Mouse (Mus musculus): Measurements from ENCODE around the gene Pcgf2. TPM values are rescaled to one million over a fixed set of nuclear protein-coding genes. Genes with fewer than 3 reads are reported as not detected.

The Pcgf2 gene
- total and polyA plus RNA-seq, 2 experiments from 2014 or later = 1.1 to 7.1 TPM

GRCm38 (mm10) chr11:97728730-97729129 lies 28.4 kb upstream of the Pcgf2 start:
- TF ChIP-seq CTCF (IDR thresholded peaks at IDR 0.05; ENCODE audit: low read depth) (no peak), EP300 (IDR thresholded peaks at IDR 0.05; ENCODE audit: low read depth) (no peak)
- no peak overlapping the region for H3K4me3 ChIP-seq (ENCODE audit: low read depth, low read length)
- ATAC-seq (ENCODE audit: insufficient read depth, low read depth) = no peak
- H3K9me3 ChIP-seq (replicated peaks; ENCODE audit: control insufficient read depth, low read length) = no peaks in the 10 kb centered on the region
- H3K27me3 ChIP-seq (ENCODE audit: control insufficient read depth, insufficient read depth, low read length) = no peaks in the 10 kb centered on the region
- no peak overlapping the region; the same call in 1 of the 2 replicates for H3K27ac ChIP-seq (ENCODE audit: low read depth)
- peaks cover 68% of the 10 kb centered on the region for H3K36me3 ChIP-seq (replicated peaks; ENCODE audit: control insufficient read depth, insufficient read depth, low read length)
- no peaks in the 10 kb centered on the region for H3K4me1 ChIP-seq (ENCODE audit: control insufficient read depth, insufficient read depth)
- no peak overlapping the region for H3K4me2 ChIP-seq (ENCODE audit: low read depth, low read length)
- H3K9ac ChIP-seq (replicated peaks; ENCODE audit: low read depth, low read length) = no peak overlapping the region
- 81% methylated on average over 7 of the region's 7 CpGs for WGBS
- no peak for DNase-seq (ENCODE audit: low spot score)

- peaks cover 72% of the 10 kb centered on the region for H3K36me3 ChIP-seq (replicated peaks; ENCODE audit: control insufficient read depth, insufficient read depth, low read length)
- no peak overlapping the region for H3K9ac ChIP-seq (replicated peaks; ENCODE audit: low read depth, low read length)
- no peaks in the 10 kb centered on the region for H3K27me3 ChIP-seq (ENCODE audit: control insufficient read depth, insufficient read depth, low read length)
- TF ChIP-seq CTCF (IDR thresholded peaks at IDR 0.05; ENCODE audit: low read depth) (no peak), EP300 (IDR thresholded peaks at IDR 0.05; ENCODE audit: low read depth) (no peak)
- H3K4me1 ChIP-seq (ENCODE audit: control insufficient read depth, insufficient read depth) = no peaks in the 10 kb centered on the region
- no peak overlapping the region for H3K4me2 ChIP-seq (ENCODE audit: low read depth, low read length)
- H3K27ac ChIP-seq (ENCODE audit: low read depth) = no peak overlapping the region; the same call in 1 of the 2 replicates
- 77% methylated on average over 7 of the region's 7 CpGs for WGBS
- no peaks in the 10 kb centered on the region for H3K9me3 ChIP-seq (replicated peaks; ENCODE audit: control insufficient read depth, low read length)
- DNase-seq (ENCODE audit: low spot score) (no peak), ATAC-seq (ENCODE audit: insufficient read depth, low read depth) (no peak)
- H3K4me3 ChIP-seq (ENCODE audit: low read depth, low read length) = no peak overlapping the region
Observed at GRCm38 (mm10) chr11:97728311-97728710, 28.0 kb upstream of the Pcgf2 start.

GRCm38 (mm10) chr11:97723709-97724108 lies 23.4 kb upstream of the Pcgf2 start:
- H3K4me1 ChIP-seq (ENCODE audit: control insufficient read depth, insufficient read depth) = no peaks in the 10 kb centered on the region
- DNase-seq (ENCODE audit: low spot score) (no peak), ATAC-seq (ENCODE audit: insufficient read depth, low read depth) (peak; percentile 34; the same call in 1 of the 2 replicates)
- H3K36me3 ChIP-seq (replicated peaks; ENCODE audit: control insufficient read depth, insufficient read depth, low read length) = peaks cover 86% of the 10 kb centered on the region
- no peaks in the 10 kb centered on the region for H3K27me3 ChIP-seq (ENCODE audit: control insufficient read depth, insufficient read depth, low read length)
- no peak overlapping the region for H3K9ac ChIP-seq (replicated peaks; ENCODE audit: low read depth, low read length)
- H3K4me2 ChIP-seq (ENCODE audit: low read depth, low read length) = no peak overlapping the region
- H3K27ac ChIP-seq (ENCODE audit: low read depth) = no peak overlapping the region
- 67% methylated on average over 7 of the region's 7 CpGs for WGBS
- no peak overlapping the region for H3K4me3 ChIP-seq (ENCODE audit: low read depth, low read length)
- H3K9me3 ChIP-seq (replicated peaks; ENCODE audit: control insufficient read depth, low read length) = no peaks in the 10 kb centered on the region
- TF ChIP-seq EP300 (IDR thresholded peaks at IDR 0.05; ENCODE audit: low read depth) = no peak
- TF ChIP-seq CTCF (IDR thresholded peaks at IDR 0.05; ENCODE audit: low read depth) = no peak

GRCm38 (mm10) chr11:97721338-97721737 lies 21.0 kb upstream of the Pcgf2 start:
- DNase-seq (ENCODE audit: low spot score) (no peak), ATAC-seq (ENCODE audit: insufficient read depth, low read depth) (no peak)
- no peak for TF ChIP-seq CTCF (IDR thresholded peaks at IDR 0.05; ENCODE audit: low read depth)
- TF ChIP-seq EP300 (IDR thresholded peaks at IDR 0.05; ENCODE audit: low read depth) = no peak
- H3K4me3 ChIP-seq (ENCODE audit: low read depth, low read length) = no peak overlapping the region
- no peak overlapping the region for H3K27ac ChIP-seq (ENCODE audit: low read depth)
- no peak overlapping the region for H3K4me2 ChIP-seq (ENCODE audit: low read depth, low read length)
- H3K9ac ChIP-seq (replicated peaks; ENCODE audit: low read depth, low read length) = no peak overlapping the region
- no peaks in the 10 kb centered on the region for H3K9me3 ChIP-seq (replicated peaks; ENCODE audit: control insufficient read depth, low read length)
- H3K27me3 ChIP-seq (ENCODE audit: control insufficient read depth, insufficient read depth, low read length) = no peaks in the 10 kb centered on the region
- H3K36me3 ChIP-seq (replicated peaks; ENCODE audit: control insufficient read depth, insufficient read depth, low read length) = peaks cover 92% of the 10 kb centered on the region
- WGBS = 96% methylated on average over 4 of the region's 4 CpGs
- no peaks in the 10 kb centered on the region for H3K4me1 ChIP-seq (ENCODE audit: control insufficient read depth, insufficient read depth)

- WGBS = 77% methylated on average over 4 of the region's 4 CpGs
- Histone ChIP-seq H3K4me2 (ENCODE audit: low read depth, low read length) (no peak overlapping the region), H3K9ac (replicated peaks; ENCODE audit: low read depth, low read length) (no peak overlapping the region), H3K4me3 (ENCODE audit: low read depth, low read length) (no peak overlapping the region), H3K9me3 (replicated peaks; ENCODE audit: control insufficient read depth, low read length) (no peaks in the 10 kb centered on the region), H3K27me3 (ENCODE audit: control insufficient read depth, insufficient read depth, low read length) (no peaks in the 10 kb centered on the region), H3K27ac (ENCODE audit: low read depth) (peak overlapping the region; percentile 6; the same call in 1 of the 2 replicates), H3K4me1 (ENCODE audit: control insufficient read depth, insufficient read depth) (peaks cover 4% of the 10 kb centered on the region; the same call in 1 of the 2 replicates), H3K36me3 (replicated peaks; ENCODE audit: control insufficient read depth, insufficient read depth, low read length) (peaks cover 72% of the 10 kb centered on the region)
- TF ChIP-seq EP300 (IDR thresholded peaks at IDR 0.05; ENCODE audit: low read depth) (no peak), CTCF (IDR thresholded peaks at IDR 0.05; ENCODE audit: low read depth) (no peak)
- ATAC-seq (ENCODE audit: insufficient read depth, low read depth) (no peak), DNase-seq (ENCODE audit: low spot score) (no peak)
Observed at GRCm38 (mm10) chr11:97719041-97719440, 18.7 kb upstream of the Pcgf2 start.

- Histone ChIP-seq H3K4me1 (ENCODE audit: control insufficient read depth, insufficient read depth) (peaks cover 4% of the 10 kb centered on the region; the same call in 1 of the 2 replicates), H3K9me3 (replicated peaks; ENCODE audit: control insufficient read depth, low read length) (no peaks in the 10 kb centered on the region), H3K9ac (replicated peaks; ENCODE audit: low read depth, low read length) (no peak overlapping the region), H3K4me3 (ENCODE audit: low read depth, low read length) (no peak overlapping the region), H3K36me3 (replicated peaks; ENCODE audit: control insufficient read depth, insufficient read depth, low read length) (peaks cover 72% of the 10 kb centered on the region), H3K27me3 (ENCODE audit: control insufficient read depth, insufficient read depth, low read length) (no peaks in the 10 kb centered on the region), H3K27ac (ENCODE audit: low read depth) (peak overlapping the region; percentile 6; the same call in 1 of the 2 replicates), H3K4me2 (ENCODE audit: low read depth, low read length) (no peak overlapping the region)
- DNase-seq (ENCODE audit: low spot score) (no peak), ATAC-seq (ENCODE audit: insufficient read depth, low read depth) (no peak)
- TF ChIP-seq EP300 (IDR thresholded peaks at IDR 0.05; ENCODE audit: low read depth) (no peak), CTCF (IDR thresholded peaks at IDR 0.05; ENCODE audit: low read depth) (no peak)
- 52% methylated on average over 15 of the region's 15 CpGs for WGBS
Observed at GRCm38 (mm10) chr11:97718281-97718860, 18.1 kb upstream of the Pcgf2 start.
